23 mouse cellular contexts compared by ENCODE assay signal in genomic region chr7:63148740-63149139, GRCm38 (mm10).
"Had no signal": no experiment of that assay in that cellular context is flagged by ENCODE, and none has a peak within 500 bp of the region (broad histone marks: within the 10 kb centered on the region; RNA-seq: fewer than 3 reads in every experiment).

No protein-coding gene starts in this region.

- H3K4me3 ChIP-seq: gastrocnemius, adult 2 months; heart, embryonic 10.5 days; heart, embryonic 12.5 days; hindbrain, embryonic 10.5 days; intestine, embryonic 15.5 days; layer of hippocampus, adult 2 months; left cerebral cortex, adult 2 months; limb, embryonic 13.5 days; limb, embryonic 15.5 days; liver, embryonic 12.5 days had no signal

- H3K36me3 ChIP-seq: heart, embryonic 10.5 days; heart, embryonic 12.5 days; intestine, embryonic 15.5 days; limb, embryonic 13.5 days; limb, embryonic 15.5 days; liver, embryonic 12.5 days had no signal

- ATAC-seq: inflammation-experienced regulatory T-cells, adult 6 months; intestine, embryonic 15.5 days; intestine, postnatal 0 days; liver, embryonic 12.5 days had no signal

- H3K9me3 ChIP-seq: heart, embryonic 10.5 days; heart, embryonic 12.5 days; hindbrain, embryonic 10.5 days; intestine, embryonic 15.5 days; limb, embryonic 13.5 days; limb, embryonic 15.5 days; liver, embryonic 12.5 days had no signal

- H3K27me3 ChIP-seq: heart, embryonic 12.5 days; intestine, embryonic 15.5 days; limb, embryonic 13.5 days; limb, embryonic 15.5 days; liver, embryonic 12.5 days had no signal

- H3K4me2 ChIP-seq: heart, embryonic 12.5 days; hindbrain, embryonic 14.5 days; intestine, embryonic 15.5 days; limb, embryonic 13.5 days; limb, embryonic 15.5 days; liver, embryonic 12.5 days had no signal

- H3K27ac ChIP-seq: gastrocnemius, adult 2 months; heart, embryonic 10.5 days; hindbrain, embryonic 10.5 days; hindbrain, embryonic 14.5 days; intestine, embryonic 15.5 days; layer of hippocampus, adult 2 months; left cerebral cortex, adult 2 months; limb, embryonic 13.5 days; limb, embryonic 15.5 days; liver, embryonic 12.5 days had no signal

- DNase-seq: gastrocnemius, adult 2 months; gastrocnemius, postnatal 10 days; gastrocnemius, postnatal 25 days; heart, adult 18-20 months; heart, postnatal 10 days; heart, postnatal 4 days; kidney, adult 18-20 months; kidney, adult 8-10 months; kidney, postnatal 10 days; kidney, postnatal 25 days; kidney, postnatal 4 days had no signal

- H3K4me1 ChIP-seq: heart, embryonic 10.5 days; heart, embryonic 12.5 days; hindbrain, embryonic 10.5 days; intestine, embryonic 15.5 days; limb, embryonic 13.5 days; limb, embryonic 15.5 days; liver, embryonic 12.5 days had no signal

- H3K9ac ChIP-seq: heart, embryonic 12.5 days; hindbrain, embryonic 14.5 days; intestine, embryonic 15.5 days; limb, embryonic 13.5 days; limb, embryonic 15.5 days; liver, embryonic 12.5 days had no signal
